Mouse (Mus musculus) bone marrow macrophage, adult 2 months (primary cell): ENCODE measurements around the gene Usp24. TPM values are rescaled to one million over a fixed set of nuclear protein-coding genes. Genes with fewer than 3 reads are reported as not detected.
"Not testable (repeated sequence)": the region's sequence is repeated elsewhere in the genome, so short reads cannot be mapped to it uniquely, and the experiment has no call there.

Experiments used
- H3K27ac ChIP-seq: 2 replicates; pipeline ENCODE4 v1.5.1; 2012; ENCODE audit warnings: low read depth, low read length; ENCODE audit not compliant: insufficient read depth
- H3K4me1 ChIP-seq: 2 replicates; pipeline ENCODE4 v1.6.1; 2012; ENCODE audit warnings: low read length; ENCODE audit not compliant: control insufficient read depth, insufficient read depth
- H3K4me3 ChIP-seq: 2 replicates; pipeline ENCODE4 v1.5.1; 2012; ENCODE audit warnings: mild to moderate bottlenecking, low read length, moderate library complexity; ENCODE audit not compliant: insufficient read depth
- CTCF ChIP-seq: IDR thresholded peaks from 2 replicates; pipeline ENCODE4 v1.5.1; 2012; ENCODE audit warnings: low read depth, mild to moderate bottlenecking, low read length, moderate library complexity
- POLR2A ChIP-seq: IDR thresholded peaks from 2 replicates; pipeline ENCODE4 v1.6.1; 2012; ENCODE audit warnings: mild to moderate bottlenecking, low read depth, low read length, borderline replicate concordance
- polyA plus RNA-seq: library from polyadenylated mRNA; stranded (reverse); fragments of >200 nt; gene quantifications from 2 replicates; pipeline ENCODE4 v1.2.4, GENCODE M21; 2012; ENCODE audit not compliant: missing spikeins, insufficient read depth, insufficient read length

The Usp24 gene
- polyA plus RNA-seq, 1 experiment: 15.8 TPM

DNA sequence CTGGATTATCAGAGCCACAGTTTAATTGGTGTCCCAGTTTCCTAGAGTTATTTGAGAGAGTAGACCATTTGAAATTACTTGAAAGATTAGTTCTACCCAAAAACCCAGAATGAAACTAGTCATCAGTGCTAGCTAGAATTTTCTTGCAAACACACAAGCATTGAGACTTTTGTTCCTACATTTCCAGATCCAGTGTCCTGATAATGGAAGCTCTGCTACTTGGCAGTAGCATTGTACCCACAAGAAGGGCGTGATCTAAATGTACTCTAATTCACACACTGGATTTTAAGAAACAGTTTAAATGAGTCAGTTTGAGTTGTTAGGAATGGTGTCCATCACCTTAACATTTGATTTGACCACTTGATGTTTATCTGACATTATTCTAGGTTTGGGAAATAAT, 31.7 kb downstream of the Usp24 start:
- no peak overlapping the region for H3K27ac ChIP-seq
- H3K4me3 ChIP-seq: no peak overlapping the region
- no peak for TF ChIP-seq CTCF
- TF ChIP-seq POLR2A: no peak
- H3K4me1 ChIP-seq: no peaks in the 10 kb centered on the region

- not testable (repeated sequence) for H3K4me3 ChIP-seq, H3K27ac ChIP-seq, H3K4me1 ChIP-seq
Measured at GRCm38 (mm10) chr4:106355025-106355424, 39.0 kb downstream of the Usp24 start.

GRCm38 (mm10) chr4:106370013-106370412, 54.0 kb downstream of the Usp24 start:
- TF ChIP-seq CTCF: no peak
- no peak for TF ChIP-seq POLR2A
- Histone ChIP-seq H3K4me3 (no peak overlapping the region), H3K27ac (no peak overlapping the region), H3K4me1 (no peaks in the 10 kb centered on the region)

- no peak overlapping the region for H3K27ac ChIP-seq
- TF ChIP-seq CTCF (no peak), POLR2A (no peak)
- no peaks in the 10 kb centered on the region for H3K4me1 ChIP-seq
- H3K4me3 ChIP-seq: no peak overlapping the region
Measured at GRCm38 (mm10) chr4:106375857-106376256, 59.8 kb downstream of the Usp24 start.

DNA sequence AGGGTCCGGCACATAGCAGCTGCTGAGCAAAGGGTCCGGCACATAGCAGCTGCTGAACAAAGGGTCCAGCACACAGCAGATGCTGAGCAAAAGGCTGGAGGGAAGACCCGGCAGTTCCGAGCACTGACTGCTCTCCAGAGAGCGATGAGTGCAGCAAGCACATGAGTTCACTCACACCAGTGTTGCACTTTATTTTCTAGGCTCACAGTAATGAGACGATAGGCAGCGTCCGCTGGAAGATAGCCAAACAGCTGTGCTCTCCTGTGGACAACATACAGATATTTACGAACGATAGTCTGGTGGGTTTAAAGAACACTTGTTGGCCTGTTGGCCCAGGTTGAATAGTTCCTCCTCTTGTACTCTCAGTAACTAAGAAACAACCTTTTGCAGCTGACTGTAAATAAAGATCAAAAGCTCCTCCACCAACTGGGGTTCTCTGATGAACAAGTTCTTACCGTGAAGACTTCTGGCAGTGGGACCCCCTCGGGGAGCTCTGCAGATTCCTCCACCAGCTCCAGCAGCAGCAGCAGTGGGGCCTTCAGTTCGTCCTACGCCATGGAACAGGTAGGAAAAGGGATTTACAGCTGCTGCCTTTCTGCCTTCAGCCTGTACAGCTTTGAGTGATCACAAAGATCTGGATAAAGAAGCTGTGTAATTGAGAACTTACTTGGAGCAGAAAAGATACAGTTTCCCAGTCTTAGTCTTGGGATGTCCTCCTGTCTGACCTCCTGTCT, 63.0 kb downstream of the Usp24 start:
- Histone ChIP-seq H3K4me1 (no peaks in the 10 kb centered on the region), H3K27ac (no peak overlapping the region), H3K4me3 (no peak overlapping the region)
- TF ChIP-seq POLR2A (no peak), CTCF (no peak)

DNA sequence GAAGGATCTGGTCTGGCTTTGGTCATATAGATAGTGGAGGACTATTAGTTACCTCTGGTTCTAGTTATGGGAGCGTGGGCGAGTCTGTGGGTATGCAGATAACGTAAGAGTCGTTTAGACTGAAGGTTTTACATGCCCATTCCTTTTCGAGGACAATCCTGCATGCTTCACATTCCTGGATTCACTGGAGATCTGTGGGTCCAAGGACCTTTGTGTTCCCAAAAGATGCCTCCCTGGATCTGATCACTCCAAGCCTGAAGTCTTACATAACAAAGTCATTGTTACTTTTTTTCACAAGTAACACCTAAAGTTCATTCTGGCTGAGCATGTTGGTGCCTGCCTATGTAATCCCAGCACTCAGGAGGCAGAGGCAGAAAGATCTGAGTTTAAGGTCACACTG, 65.1 kb downstream of the Usp24 start:
- Histone ChIP-seq H3K27ac (no peak overlapping the region), H3K4me1 (peaks cover 4% of the 10 kb centered on the region; the same call in 1 of the 2 replicates), H3K4me3 (no peak overlapping the region)
- TF ChIP-seq POLR2A (no peak), CTCF (no peak)

DNA sequence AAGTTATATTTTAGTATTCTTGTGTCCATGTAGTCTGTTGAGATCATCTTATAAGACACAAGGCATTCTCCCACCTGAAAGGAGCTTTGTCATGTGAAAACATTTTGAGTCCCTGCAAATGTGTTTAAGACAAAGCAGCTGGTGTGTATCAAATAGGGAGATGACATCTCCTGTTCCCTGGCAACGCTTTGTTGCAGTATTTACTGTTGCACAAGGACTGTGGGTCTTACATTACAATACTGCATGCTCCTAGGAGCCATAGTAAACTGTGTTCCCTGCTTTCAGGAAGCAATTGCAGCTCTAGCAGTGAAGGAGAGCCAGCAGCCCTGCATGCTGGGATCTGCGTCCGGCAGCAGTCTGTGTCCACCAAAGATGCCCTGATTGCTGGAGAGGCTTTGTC, 73.9 kb downstream of the Usp24 start:
- Histone ChIP-seq H3K27ac (no peak overlapping the region), H3K4me3 (no peak overlapping the region), H3K4me1 (peaks cover 11% of the 10 kb centered on the region)
- no peak for TF ChIP-seq CTCF
- TF ChIP-seq POLR2A: no peak

DNA sequence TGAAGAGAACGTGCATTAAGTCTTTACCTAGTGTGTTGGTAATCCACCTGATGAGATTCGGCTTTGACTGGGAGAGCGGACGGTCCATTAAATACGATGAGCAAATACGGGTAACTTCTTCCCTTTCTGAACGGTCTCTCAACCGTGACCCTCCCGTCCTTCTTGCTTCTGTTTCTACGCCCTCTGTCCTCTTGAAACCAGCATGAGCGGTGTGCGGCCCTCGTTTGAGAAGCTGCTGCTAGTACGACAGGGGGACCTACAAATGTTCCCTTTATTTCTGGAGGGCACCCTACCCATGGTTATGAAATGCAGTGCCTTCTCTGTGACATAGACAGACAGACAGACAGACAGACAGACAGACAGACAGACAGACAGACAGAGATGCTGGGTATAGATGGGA, 93.6 kb downstream of the Usp24 start:
- TF ChIP-seq CTCF: no peak
- no peak for TF ChIP-seq POLR2A
- Histone ChIP-seq H3K4me3 (no peak overlapping the region), H3K4me1 (no peaks in the 10 kb centered on the region), H3K27ac (no peak overlapping the region)

- H3K4me3 ChIP-seq: no peak overlapping the region
- H3K4me1 ChIP-seq: no peaks in the 10 kb centered on the region
- TF ChIP-seq CTCF: no peak
- no peak for TF ChIP-seq POLR2A
- no peak overlapping the region for H3K27ac ChIP-seq
Measured at GRCm38 (mm10) chr4:106419256-106419655, 103.2 kb downstream of the Usp24 start.

GRCm38 (mm10) chr4:106419791-106420190, 103.8 kb downstream of the Usp24 start:
- no peak overlapping the region for H3K4me3 ChIP-seq
- H3K27ac ChIP-seq: no peak overlapping the region
- TF ChIP-seq POLR2A (no peak), CTCF (no peak)
- H3K4me1 ChIP-seq: no peaks in the 10 kb centered on the region

GRCm38 (mm10) chr4:106422597-106422996, 106.6 kb downstream of the Usp24 start:
- Histone ChIP-seq H3K4me1 (peaks cover 1% of the 10 kb centered on the region), H3K4me3 (no peak overlapping the region), H3K27ac (no peak overlapping the region)
- TF ChIP-seq POLR2A: no peak
- TF ChIP-seq CTCF: no peak
